Mouse (Mus musculus): ENCODE results near the gene Pnmal2.
A peak's percentile ranks its signal among the peaks of the same experiment; 100 is the strongest.

The Pnmal2 gene

GRCm38 (mm10) chr7:16944061-16944807 lies at the start of gene Pnmal2:
TSS of gene Pnmal2 (plus strand) at chr7:16944682.
- no peak for DNase-seq (ENCODE audit: low read depth)

GRCm38 (mm10) chr7:16895000-16895399 lies 49.5 kb upstream of the Pnmal2 start:
- peak; percentile 47 for DNase-seq (ENCODE audit: low read depth)

- DNase-seq (ENCODE audit: low read depth), result no peak
These were observed 49.0 kb upstream of the Pnmal2 start for GRCm38 (mm10) chr7:16895511-16895910.

- no peak for DNase-seq (ENCODE audit: low read depth)
These were observed 44.0 kb upstream of the Pnmal2 start for GRCm38 (mm10) chr7:16900526-16900925.

- no peak for DNase-seq (ENCODE audit: low read depth)
These were observed 41.0 kb upstream of the Pnmal2 start for GRCm38 (mm10) chr7:16903439-16903955.

- DNase-seq (ENCODE audit: low read depth), result no peak
These were observed 40.3 kb upstream of the Pnmal2 start for GRCm38 (mm10) chr7:16904120-16904675.

GRCm38 (mm10) chr7:16905491-16906021 lies 38.9 kb upstream of the Pnmal2 start:
- DNase-seq (ENCODE audit: low read depth), result no peak

- no peak for DNase-seq (ENCODE audit: low read depth)
These were observed 38.2 kb upstream of the Pnmal2 start, which contains the start of gene Ptgir for GRCm38 (mm10) chr7:16906281-16906680. TSS of gene Ptgir (plus strand) at chr7:16906490.

GRCm38 (mm10) chr7:16906889-16907559 lies 37.5 kb upstream of the Pnmal2 start:
- DNase-seq (ENCODE audit: low read depth), result no peak

- DNase-seq (ENCODE audit: low read depth), result no peak
These were observed 36.6 kb upstream of the Pnmal2 start for GRCm38 (mm10) chr7:16907842-16908241.

- DNase-seq (ENCODE audit: low read depth), result no peak
These were observed 36.1 kb upstream of the Pnmal2 start for GRCm38 (mm10) chr7:16908367-16908766.

GRCm38 (mm10) chr7:16908859-16909258 lies 35.6 kb upstream of the Pnmal2 start:
- no peak for DNase-seq (ENCODE audit: low read depth)

GRCm38 (mm10) chr7:16909909-16910308 lies 34.6 kb upstream of the Pnmal2 start:
- no peak for DNase-seq (ENCODE audit: low read depth)

GRCm38 (mm10) chr7:16911904-16912303 lies 32.6 kb upstream of the Pnmal2 start:
- no peak for DNase-seq (ENCODE audit: low read depth)

GRCm38 (mm10) chr7:16912360-16912759 lies 32.1 kb upstream of the Pnmal2 start:
- no peak for DNase-seq (ENCODE audit: low read depth)

- DNase-seq (ENCODE audit: low read depth), result peak; percentile 71
These were observed 30.6 kb upstream of the Pnmal2 start for GRCm38 (mm10) chr7:16913806-16914452.

GRCm38 (mm10) chr7:16914453-16915343 lies 29.8 kb upstream of the Pnmal2 start:
- DNase-seq (ENCODE audit: low read depth), result no peak

GRCm38 (mm10) chr7:16915461-16916340 lies 28.8 kb upstream of the Pnmal2 start:
- DNase-seq (ENCODE audit: low read depth), result no peak

- no peak for DNase-seq (ENCODE audit: low read depth)
These were observed 27.9 kb upstream of the Pnmal2 start for GRCm38 (mm10) chr7:16916342-16917265.
